ENCODE assay signal across 9 mouse cellular contexts in the genomic region with DNA sequence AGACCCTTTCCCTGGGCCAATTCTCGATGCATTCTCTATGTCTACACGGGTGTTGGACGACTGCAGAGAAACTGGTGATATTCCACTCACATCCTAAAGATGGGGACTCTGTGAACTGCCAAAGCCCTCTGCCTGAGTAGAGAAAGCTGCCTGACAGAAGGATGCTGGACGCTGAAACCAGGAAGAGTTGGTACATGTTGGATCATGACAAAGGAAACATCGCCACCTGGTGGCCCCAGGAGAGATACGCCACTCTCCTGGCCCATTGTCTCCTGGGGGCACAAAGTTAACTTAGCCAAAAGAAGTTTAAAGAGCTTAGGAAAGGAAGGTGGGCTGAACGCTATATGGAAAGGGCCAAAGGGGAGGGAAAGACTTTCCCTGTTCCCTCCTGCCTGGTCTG.
DNase-seq lines count a peak whose midpoint lies in the region; ATAC-seq lines count a peak whose summit lies in the region.
"Had no signal": no experiment of that assay in that cellular context is flagged by ENCODE, and none has a peak within 500 bp of the region (broad histone marks: within the 10 kb centered on the region; RNA-seq: fewer than 3 reads in every experiment).

No protein-coding gene starts in this region.

- H3K27ac ChIP-seq in kidney, embryonic 16.5 days (ENCODE audit: low read length), result no peak overlapping the region
- no peak overlapping the region for H3K27ac ChIP-seq in liver, embryonic 11.5 days (ENCODE audit: low read depth, low read length)

- H3K9me3 ChIP-seq in kidney, embryonic 16.5 days (ENCODE audit: low read length), result no peaks in the 10 kb centered on the region
- no peaks in the 10 kb centered on the region for H3K9me3 ChIP-seq in liver, embryonic 11.5 days (ENCODE audit: control insufficient read depth, low read length)

- DNase-seq in A20 (ENCODE audit: low read depth, low spot score), result peak; percentile 57
- peak; percentile 70 to 76 for DNase-seq in cerebellum, postnatal 4 days (ENCODE audit: low spot score in 2 of 2)
- peak; percentile 39 for DNase-seq in gastrocnemius, postnatal 25 days
- peak; percentile 59 for DNase-seq in liver, embryonic 11.5 days (ENCODE audit: low spot score)
- peak; percentile 45 for DNase-seq in retina, adult 2 months (ENCODE audit: low read depth, low spot score)
- DNase-seq in thymus, postnatal 14 days, result peak; percentile 73

- 17% methylated on average over 7 of the region's 7 CpGs for WGBS in kidney, embryonic 16.5 days
- 15% methylated on average over 7 of the region's 7 CpGs for WGBS in liver, embryonic 11.5 days

- no peak overlapping the region for H3K9ac ChIP-seq in kidney, embryonic 16.5 days (replicated peaks; ENCODE audit: low read length)
- no peak overlapping the region for H3K9ac ChIP-seq in liver, embryonic 11.5 days (ENCODE audit: low read depth, low read length)

- H3K4me2 ChIP-seq in kidney, embryonic 16.5 days (replicated peaks; ENCODE audit: low read depth, low read length), result no peak overlapping the region
- H3K4me2 ChIP-seq in liver, embryonic 11.5 days, result no peak overlapping the region

- H3K4me3 ChIP-seq in kidney, embryonic 16.5 days (ENCODE audit: low read length), result no peak overlapping the region
- no peak overlapping the region for H3K4me3 ChIP-seq in liver, embryonic 11.5 days (ENCODE audit: low read depth, low read length)
- H3K4me3 ChIP-seq: erythroblast, embryonic 14.5 days had no signal

- ATAC-seq in activated CD4-positive, CD25-positive, alpha-beta regulatory T cell, adult 4 months, result peak; percentile 61
- peak; percentile 31; the same call in 1 of the 2 replicates for ATAC-seq in kidney, embryonic 16.5 days (ENCODE audit: low FRiP score, low TSS enrichment)
- no peak for ATAC-seq in liver, embryonic 11.5 days (replicated peaks; ENCODE audit: low FRiP score)

- peaks cover 9% of the 10 kb centered on the region; the same call in 1 of the 2 replicates for H3K4me1 ChIP-seq in kidney, embryonic 16.5 days (ENCODE audit: insufficient read depth, low read length)
- no peaks in the 10 kb centered on the region for H3K4me1 ChIP-seq in liver, embryonic 11.5 days (replicated peaks; ENCODE audit: control insufficient read depth, insufficient read depth, low read length)

- no peaks in the 10 kb centered on the region for H3K27me3 ChIP-seq in kidney, embryonic 16.5 days (ENCODE audit: insufficient read depth, low read length)
- no peaks in the 10 kb centered on the region for H3K27me3 ChIP-seq in liver, embryonic 11.5 days (replicated peaks; ENCODE audit: control insufficient read depth, insufficient read depth, low read length)

- no peaks in the 10 kb centered on the region for H3K36me3 ChIP-seq in kidney, embryonic 16.5 days (ENCODE audit: insufficient read depth, low read length)
- H3K36me3 ChIP-seq in liver, embryonic 11.5 days (ENCODE audit: control insufficient read depth, insufficient read depth, low read length), result no peaks in the 10 kb centered on the region
